Mouse (Mus musculus) liver, adult 2 months (tissue): ENCODE data around the gene Abhd12b.

Experiments used
- CTCF ChIP-seq: fragments of 200-500 bp; IDR thresholded peaks from 2 replicates; pipeline ENCODE4 v1.5.1; 2011; ENCODE audit warnings: low read depth, low read length, control low read depth
- POLR2A ChIP-seq: fragments of 200-500 bp; IDR thresholded peaks from 2 replicates; pipeline ENCODE4 v1.6.1; 2011; ENCODE audit warnings: low read length, control low read depth; ENCODE audit not compliant: insufficient read depth; ENCODE audit errors: extremely low read depth

DNA sequence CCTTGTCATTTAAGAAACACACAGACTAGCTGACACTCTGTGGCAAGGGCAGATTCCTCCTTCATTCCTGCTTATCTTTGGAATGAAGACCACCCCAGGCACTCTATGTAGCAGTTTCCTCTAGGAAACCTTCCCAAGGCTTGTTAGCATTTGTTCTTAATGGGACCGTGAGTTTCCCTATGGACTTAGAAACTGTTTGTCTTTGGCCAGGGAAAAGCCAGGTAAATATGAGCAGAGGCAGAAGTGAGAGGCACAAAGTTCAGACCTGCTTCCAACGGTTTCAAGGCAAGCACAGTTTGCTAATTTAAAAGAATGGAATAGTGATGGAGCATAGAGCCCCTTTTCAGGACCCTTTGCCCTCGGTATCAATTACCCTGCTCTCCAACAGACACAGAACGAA is 69.4 kb downstream of the Abhd12b start:
- TF ChIP-seq CTCF (no peak), POLR2A (no peak)
